Mouse (Mus musculus): ENCODE results near the gene Ankrd34a. TPM values are rescaled to one million over a fixed set of nuclear protein-coding genes. Genes with fewer than 3 reads are reported as not detected.

Ankrd34a gene
- 1.7 and 1.9 TPM in 2 replicates for polyA plus RNA-seq (2015; fragmentation: Nextera tagmentation; extraction: Ambion mirVana)

DNA sequence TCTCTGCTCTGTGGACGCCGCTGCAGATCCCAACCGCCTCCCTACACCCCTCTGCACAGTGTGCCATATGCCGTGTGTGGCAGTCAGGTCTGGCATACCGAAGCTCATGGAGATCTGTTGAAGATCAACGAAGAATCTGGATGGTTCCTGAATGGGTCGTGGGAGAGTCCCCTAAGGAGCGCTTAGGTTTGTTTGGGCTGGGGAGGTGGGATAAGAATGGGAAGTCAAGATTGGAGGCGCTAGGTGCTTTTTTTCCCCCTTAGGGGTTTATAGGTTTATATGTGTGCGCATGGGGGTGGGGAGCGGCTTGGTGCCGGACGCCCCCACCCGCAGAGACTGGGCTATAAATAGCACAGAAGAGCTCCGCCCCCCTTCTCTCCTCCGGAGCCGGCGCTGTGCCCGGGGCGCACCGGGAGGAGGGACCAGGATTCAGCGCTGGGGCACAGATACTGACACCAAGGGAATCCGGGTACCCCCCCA, at the start of gene Ankrd34a:
Gene Ankrd34a (plus strand): TSS at position 409 of the 480 bp plus-strand sequence.

DNA sequence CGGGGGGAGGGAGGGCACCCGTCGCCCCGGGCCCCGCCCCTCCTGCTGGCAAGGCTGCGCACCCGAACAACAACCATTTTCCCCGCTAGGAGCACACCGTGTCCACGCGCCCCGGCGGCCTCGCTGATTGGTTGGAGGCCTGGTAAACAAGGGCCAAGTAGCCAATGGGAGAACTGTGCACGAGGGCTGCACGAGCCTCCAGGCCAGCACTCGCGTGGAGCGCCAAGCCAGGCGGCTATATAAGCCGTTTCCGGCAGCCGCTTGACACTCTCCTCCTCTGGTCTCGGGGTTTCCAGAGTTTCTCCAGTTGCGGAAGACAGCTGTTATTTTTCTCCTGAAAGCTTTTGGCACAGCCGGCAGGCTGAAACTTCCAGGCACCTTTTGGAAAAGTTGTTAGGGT, 38.7 kb upstream of the Ankrd34a start, which contains the start of gene Txnip:
Gene Txnip (plus strand): TSS at position 264 of the 400 bp plus-strand sequence.

DNA sequence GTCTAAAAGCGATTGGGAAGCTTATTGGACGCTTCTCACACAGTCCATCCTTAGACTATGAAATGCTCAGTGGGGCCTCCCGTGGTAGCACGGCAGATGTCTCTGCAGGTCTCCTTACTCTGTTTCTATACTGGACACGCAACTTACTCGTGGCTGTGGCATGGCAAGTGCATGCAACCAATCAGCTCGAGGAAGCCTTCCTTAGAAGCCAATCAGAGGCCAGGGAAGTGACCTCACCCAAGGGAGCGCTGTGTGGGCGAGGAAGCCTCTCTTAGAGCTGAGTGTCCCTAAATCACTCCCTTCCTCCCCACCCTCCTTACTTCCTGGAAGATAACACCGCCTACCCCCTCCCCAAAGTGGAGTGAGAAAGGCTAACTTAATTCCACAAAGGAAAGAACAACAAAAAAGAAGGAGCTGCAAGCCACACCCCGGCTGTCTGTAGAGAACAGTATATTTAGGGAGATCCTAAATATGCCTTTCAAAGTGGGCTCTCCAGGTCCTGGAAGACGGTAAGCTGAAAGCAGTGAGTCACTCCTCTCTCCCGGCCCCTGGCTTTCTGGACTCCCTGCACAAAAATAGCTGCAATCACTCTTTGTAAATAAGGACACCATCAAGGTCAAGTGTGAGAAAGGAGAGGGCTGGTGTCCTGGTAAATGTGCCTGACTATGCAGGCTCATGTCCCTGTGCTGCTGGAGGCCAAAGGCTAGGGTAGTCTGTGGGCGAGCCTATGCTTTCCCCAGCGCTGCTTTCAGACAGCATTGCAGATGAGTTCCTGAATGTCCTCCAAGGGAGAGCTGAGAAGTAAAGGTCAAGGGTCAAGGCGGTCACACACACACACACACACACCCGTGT, 19.5 kb upstream of the Ankrd34a start, which contains the start of gene Gm16253:
Gene Gm16253 (plus strand): TSS at position 295 of the 852 bp plus-strand sequence.

GRCm38 (mm10) chr3:96593790-96594560, 2.5 kb upstream of the Ankrd34a start, which contains the start of gene Polr3gl:
Polr3gl (minus strand) TSS chr3:96594181.

GRCm38 (mm10) chr3:96600639-96601250, 4.3 kb downstream of the Ankrd34a start, which contains the start of gene Lix1l:
Lix1l (plus strand) TSS chr3:96601149.

DNA sequence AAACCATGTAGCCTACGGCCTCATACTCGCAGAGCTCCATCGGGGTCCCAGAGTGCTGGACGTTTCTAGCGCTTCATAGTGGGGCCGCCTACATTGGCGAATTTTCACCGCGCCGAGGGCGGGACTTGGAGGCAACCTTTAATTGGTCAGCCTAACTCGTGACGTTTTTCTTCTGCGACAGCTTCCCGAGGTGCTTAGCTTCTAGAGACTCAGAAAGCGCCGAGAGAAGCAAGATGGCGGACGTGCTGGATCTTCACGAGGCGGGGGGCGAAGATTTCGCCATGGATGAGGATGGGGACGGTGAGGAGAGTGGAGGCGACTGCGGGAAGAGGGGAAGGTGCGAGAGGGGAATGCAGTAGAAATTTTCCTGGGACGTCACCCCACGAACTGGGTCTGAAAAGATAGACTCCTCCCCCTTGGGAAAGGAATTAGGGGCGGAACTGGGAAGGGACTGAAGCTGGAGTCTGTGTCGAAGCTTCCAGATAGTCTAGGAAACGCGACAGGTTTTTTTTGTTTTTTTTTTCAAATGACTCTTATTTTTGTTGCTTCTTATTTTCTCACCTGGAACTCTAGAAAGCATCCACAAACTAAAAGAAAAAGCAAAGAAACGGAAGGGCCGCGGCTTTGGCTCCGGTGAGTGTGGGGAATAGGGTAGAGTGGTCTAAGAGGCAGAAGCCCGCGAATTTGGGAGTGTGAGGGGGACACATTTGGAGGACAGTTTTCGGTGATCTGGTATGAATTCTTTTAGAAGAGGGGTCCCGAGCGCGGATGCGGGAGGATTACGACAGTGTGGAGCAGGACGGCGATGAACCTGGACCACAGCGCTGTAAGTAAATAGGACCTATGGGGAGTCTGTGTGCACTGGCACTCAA, 33.5 kb downstream of the Ankrd34a start, which contains the start of gene Rbm8a:
Gene Rbm8a (plus strand): TSS at position 205 of the 872 bp plus-strand sequence.

GRCm38 (mm10) chr3:96634928-96635879, 38.8 kb downstream of the Ankrd34a start, which contains the start of the genes Pex11b and Gm42957:
Pex11b (plus strand) TSS chr3:96635376.
Gm42957 (plus strand) TSS chr3:96635474.

GRCm38 (mm10) chr3:96645018-96645649, 48.7 kb downstream of the Ankrd34a start, which contains the start of gene Itga10:
Itga10 (plus strand) TSS chr3:96645584.

Other genes with a start within 250 kb of the Ankrd34a start
- 0.14 and 0.28 TPM in 2 replicates for gene BC107364, start 144.3 kb upstream of the Ankrd34a start, polyA plus RNA-seq (2015; fragmentation: Nextera tagmentation; extraction: Ambion mirVana)
- gene Hfe2, start 71.5 kb upstream of the Ankrd34a start, polyA plus RNA-seq (2015; fragmentation: Nextera tagmentation; extraction: Ambion mirVana): 125 and 141 TPM in 2 replicates
- gene Txnip, start 38.7 kb upstream of the Ankrd34a start, polyA plus RNA-seq (2015; fragmentation: Nextera tagmentation; extraction: Ambion mirVana): 222 and 240 TPM in 2 replicates
- 1.4 and 1.7 TPM in 2 replicates for gene Gm16253, start 19.7 kb upstream of the Ankrd34a start, polyA plus RNA-seq (2015; fragmentation: Nextera tagmentation; extraction: Ambion mirVana)
- gene Polr3gl, start 2.5 kb upstream of the Ankrd34a start, polyA plus RNA-seq (2015; fragmentation: Nextera tagmentation; extraction: Ambion mirVana): 31.7 and 37.7 TPM in 2 replicates
- 4.0 and 4.3 TPM in 2 replicates for gene Lix1l, start 4.5 kb downstream of the Ankrd34a start, polyA plus RNA-seq (2015; fragmentation: Nextera tagmentation; extraction: Ambion mirVana)
- gene Rbm8a, start 33.3 kb downstream of the Ankrd34a start, polyA plus RNA-seq (2015; fragmentation: Nextera tagmentation; extraction: Ambion mirVana): 63.7 and 74.3 TPM in 2 replicates
- gene Pex11b, start 38.7 kb downstream of the Ankrd34a start, polyA plus RNA-seq (2015; fragmentation: Nextera tagmentation; extraction: Ambion mirVana): 40.3 and 41.8 TPM in 2 replicates
- gene Gm42957, start 38.8 kb downstream of the Ankrd34a start, polyA plus RNA-seq (2015; fragmentation: Nextera tagmentation; extraction: Ambion mirVana): 0.04 and 0.06 TPM in 2 replicates
- gene Itga10, start 48.9 kb downstream of the Ankrd34a start, polyA plus RNA-seq (2015; fragmentation: Nextera tagmentation; extraction: Ambion mirVana): 0.86 and 0.88 TPM in 2 replicates
- 1.6 and 2.3 TPM in 2 replicates for gene Ankrd35, start 73.5 kb downstream of the Ankrd34a start, polyA plus RNA-seq (2015; fragmentation: Nextera tagmentation; extraction: Ambion mirVana)
- 21.6 and 23.0 TPM in 2 replicates for gene Pias3, start 99.7 kb downstream of the Ankrd34a start, polyA plus RNA-seq (2015; fragmentation: Nextera tagmentation; extraction: Ambion mirVana)
- gene Nudt17, start 111.9 kb downstream of the Ankrd34a start, polyA plus RNA-seq (2015; fragmentation: Nextera tagmentation; extraction: Ambion mirVana): 2.8 and 3.1 TPM in 2 replicates
- 20.9 TPM in 2 replicates for gene Polr3c, start 131.0 kb downstream of the Ankrd34a start, polyA plus RNA-seq (2015; fragmentation: Nextera tagmentation; extraction: Ambion mirVana)
- 42.0 and 48.3 TPM in 2 replicates for gene Rnf115, start 131.0 kb downstream of the Ankrd34a start, polyA plus RNA-seq (2015; fragmentation: Nextera tagmentation; extraction: Ambion mirVana)
- not detected in 2 replicates for gene Pdzk1, start 232.6 kb downstream of the Ankrd34a start, polyA plus RNA-seq (2015; fragmentation: Nextera tagmentation; extraction: Ambion mirVana)
- gene Cd160, start 232.7 kb downstream of the Ankrd34a start, polyA plus RNA-seq (2015; fragmentation: Nextera tagmentation; extraction: Ambion mirVana): 0.08 and 0.09 TPM in 2 replicates